Mouse (Mus musculus) thymus, adult 18-20 months (tissue): ENCODE results near the gene Nsun2.

Experiments
- DNase-seq, 2 experiments: peaks; one replicate each; pipeline ENCODE4 v3.0.0; 2022; ENCODE audit warnings: mixed read lengths in 2 of 2

Gene Nsun2

GRCm38 (mm10) chr13:69639251-69639650 is 105.7 kb downstream of the Nsun2 start:
- DNase-seq, result no peak

GRCm38 (mm10) chr13:69640126-69640525 is 106.6 kb downstream of the Nsun2 start:
- no peak for DNase-seq

DNA sequence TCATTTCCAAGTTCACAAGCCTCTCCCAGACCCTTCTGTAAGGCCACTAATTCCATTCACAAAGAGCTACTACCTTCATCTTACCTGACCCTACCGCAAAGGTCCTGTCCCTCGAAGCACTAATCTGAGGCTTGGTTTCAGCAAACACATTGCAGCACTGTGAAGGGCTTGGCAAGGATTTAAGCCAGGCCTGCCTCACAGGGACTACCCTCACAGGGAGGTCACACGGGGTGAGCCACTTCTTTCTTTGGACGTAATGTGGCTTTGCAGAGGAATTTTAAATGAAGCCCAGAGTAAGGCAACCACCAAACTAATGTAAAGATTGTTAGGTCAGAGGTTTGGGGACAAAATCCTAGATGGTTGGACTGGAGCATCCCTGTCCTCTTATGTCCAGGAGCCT is 107.0 kb downstream of the Nsun2 start:
- DNase-seq, result no peak

DNA sequence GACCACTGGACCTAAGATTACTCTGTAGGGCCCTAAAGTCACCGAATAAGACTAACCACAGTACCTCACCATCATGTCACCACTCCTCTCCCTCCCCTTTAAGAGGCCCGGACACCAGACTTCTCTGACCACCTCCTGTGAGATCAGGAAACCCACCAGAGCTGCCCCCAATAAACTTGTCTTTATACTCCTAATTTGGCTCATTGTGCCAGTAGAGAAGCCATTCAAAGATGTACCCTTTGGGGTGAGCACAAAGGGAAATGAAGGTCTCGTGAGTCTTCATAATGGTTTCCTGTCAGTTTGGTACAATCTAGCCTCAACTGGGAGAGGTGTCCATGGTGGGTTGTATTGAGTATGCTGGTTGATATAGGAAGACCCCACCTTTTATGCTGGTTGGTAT is 107.5 kb downstream of the Nsun2 start:
- DNase-seq, result no peak

GRCm38 (mm10) chr13:69642656-69643216 is 109.2 kb downstream of the Nsun2 start:
- DNase-seq, result no peak

DNA sequence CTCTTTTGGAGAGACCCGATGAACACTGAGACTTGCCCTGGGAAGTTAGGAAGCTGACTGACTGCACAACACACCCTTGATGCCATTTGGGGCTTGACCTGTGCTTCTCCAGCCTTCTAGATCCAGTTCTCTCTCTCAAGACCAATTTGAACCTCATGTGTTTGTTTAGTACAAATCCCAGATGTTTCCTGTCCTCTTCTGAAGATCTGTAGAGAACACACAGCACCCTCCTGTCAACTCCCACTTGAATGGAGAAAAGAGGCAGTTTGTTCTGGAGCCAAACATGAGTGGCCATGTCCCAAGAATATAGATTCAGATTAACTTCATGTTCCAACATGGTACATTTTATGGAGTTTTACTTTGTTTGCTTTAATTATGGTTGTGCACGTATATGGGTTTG is 110.4 kb downstream of the Nsun2 start:
- no peak for DNase-seq

DNA sequence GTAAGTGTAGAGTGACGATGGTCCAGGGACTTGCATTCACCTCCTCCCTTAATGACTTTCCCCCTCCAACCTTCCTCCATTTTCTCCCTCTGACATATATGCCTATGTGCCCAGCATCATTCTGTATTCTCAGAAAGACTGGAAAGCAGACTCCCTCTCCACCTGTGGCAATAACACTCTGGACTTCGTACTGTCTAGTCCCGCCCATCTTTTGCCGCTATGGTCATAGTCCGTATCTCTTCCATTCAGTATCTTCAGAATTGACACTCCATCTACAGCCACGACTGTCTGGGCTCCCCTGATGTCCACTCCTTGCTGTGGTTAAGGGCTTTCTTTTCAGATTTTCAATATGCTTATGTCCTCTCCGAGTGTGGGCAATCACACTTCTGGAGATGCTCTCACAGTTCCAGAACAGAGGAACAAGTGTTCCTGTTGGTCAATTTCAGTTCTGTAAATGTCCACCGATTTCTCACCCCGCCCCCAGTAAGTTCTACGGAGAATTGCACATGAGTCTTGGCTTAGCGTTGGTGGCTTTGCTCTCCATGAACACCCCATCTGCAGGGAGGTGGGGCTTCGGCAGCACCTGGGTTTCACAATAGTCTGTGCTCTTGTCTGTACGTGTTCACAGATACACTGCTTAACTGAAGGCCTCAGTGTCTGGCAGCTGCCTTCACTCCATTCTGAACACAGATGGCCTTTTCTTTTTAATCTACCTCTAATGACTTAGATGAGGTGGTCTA is 111.1 kb downstream of the Nsun2 start:
- DNase-seq, result no peak

DNA sequence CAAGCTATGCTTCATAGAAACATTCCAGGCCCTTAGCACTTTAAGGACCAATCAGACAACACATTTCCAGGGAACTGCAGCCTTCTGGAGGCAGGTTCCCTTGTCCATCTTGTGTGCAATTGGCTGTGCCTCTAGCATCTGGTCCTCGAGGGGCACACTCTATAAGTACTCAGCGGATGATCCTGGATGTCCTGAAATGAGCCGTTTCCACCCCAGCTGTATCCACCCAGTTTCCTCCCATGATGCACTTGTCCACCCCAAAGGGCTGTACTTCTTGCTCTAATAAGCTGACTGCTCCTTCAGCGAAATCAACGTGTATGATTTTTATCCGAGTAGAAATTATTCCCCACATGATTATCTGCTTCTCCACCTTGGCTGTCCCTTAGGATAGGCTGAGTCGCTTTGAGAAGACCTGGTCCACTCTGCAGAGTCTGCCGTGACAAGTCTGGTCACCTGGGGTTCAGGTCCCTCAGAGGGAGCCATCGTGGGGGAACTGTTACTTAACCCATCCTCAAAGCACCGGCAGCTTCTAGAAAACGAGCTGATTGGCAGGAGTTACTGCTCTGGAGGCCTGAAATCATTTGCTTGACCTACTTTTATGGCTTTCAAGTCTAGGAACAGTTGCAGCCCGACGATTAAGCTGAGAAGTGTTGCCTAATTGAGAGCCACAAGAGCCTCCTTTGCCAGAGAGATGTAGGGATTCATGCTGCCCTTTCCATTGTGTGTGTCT is 112.3 kb downstream of the Nsun2 start:
- no peak for DNase-seq

DNA sequence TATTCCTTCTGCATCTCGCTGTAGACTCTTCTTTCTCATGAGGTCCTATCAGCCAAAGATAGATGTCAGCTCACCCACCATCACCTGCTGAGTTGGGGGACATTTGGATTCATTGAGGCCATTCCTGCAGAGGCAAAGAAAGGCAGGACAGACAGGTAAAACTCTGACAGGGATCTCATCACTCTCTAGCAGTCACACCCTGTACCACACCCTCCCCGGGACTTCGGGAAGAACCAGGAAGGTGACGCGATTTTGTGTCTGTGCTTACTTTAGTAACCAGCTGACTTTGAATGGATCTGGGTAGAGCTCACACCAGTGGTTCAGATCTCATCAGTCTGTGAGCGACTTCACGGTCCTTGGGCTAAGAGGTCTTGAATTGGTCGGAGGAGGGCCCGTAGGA is 112.9 kb downstream of the Nsun2 start:
- DNase-seq, result no peak

- no peak for DNase-seq
Observed at GRCm38 (mm10) chr13:69654508-69654907, 121.0 kb downstream of the Nsun2 start.

DNA sequence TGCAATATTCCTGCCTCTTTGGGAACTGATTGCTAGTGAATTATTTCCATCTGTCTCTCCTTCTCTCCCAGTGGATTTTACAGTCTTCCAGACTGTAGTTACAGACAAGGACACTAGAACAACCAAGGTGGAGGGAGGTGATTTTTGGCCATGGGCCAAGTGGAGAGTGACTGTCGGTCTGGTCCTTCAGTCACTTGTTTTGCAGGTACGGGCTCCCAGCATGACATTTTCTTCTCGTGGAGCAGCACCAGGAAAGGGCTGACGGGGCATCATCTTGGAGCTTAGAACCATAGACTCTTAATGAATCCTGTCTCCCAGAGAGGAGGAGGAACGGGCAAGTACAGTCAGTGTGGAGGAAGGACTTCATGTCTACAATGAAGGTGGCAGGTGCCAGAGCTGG is 138.6 kb downstream of the Nsun2 start:
- DNase-seq, result no peak

GRCm38 (mm10) chr13:69672565-69672964 is 139.0 kb downstream of the Nsun2 start:
- DNase-seq, result no peak

- no peak for DNase-seq
Observed at GRCm38 (mm10) chr13:69673197-69673920, 139.8 kb downstream of the Nsun2 start.

DNA sequence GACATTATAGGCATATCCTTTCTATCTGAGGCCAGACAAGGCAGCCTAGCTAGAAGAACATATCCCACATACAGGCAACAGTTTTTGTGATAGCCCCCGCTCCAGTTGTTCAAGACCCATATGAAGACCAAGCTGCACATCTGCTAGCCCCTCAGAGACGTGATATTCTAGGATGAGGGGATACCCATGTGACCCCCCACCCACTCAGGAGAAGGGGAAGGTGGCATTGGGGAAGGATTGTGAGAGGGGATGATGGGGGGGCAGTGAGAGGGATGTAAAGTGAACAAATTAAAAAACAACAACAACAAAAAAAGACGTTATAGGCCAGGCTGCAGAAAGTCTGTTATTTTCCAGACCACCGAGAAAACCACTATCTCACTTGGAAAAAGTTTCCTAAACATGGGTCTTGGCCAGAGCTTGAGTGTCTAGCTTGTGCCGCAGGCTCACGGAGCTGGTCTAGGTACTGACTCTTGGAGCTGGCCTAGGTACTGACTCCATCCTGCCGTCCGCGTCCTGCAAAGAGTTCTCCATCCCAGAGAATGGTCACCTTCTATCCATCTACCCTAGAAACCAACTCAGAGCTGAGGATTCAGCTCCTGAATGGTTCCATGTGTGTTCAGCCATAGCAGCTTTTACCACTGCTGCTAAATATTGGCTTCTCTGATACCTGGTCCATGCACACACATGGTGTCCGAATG is 140.5 kb downstream of the Nsun2 start:
- DNase-seq, result no peak
